Mouse (Mus musculus): ENCODE measurements around the gene Fam78a.

Gene Fam78a

GRCm38 (mm10) chr2:32066005-32066404 lies 18.7 kb downstream of the Fam78a start:
- DNase-seq (ENCODE audit: low spot score): peak; percentile 35

GRCm38 (mm10) chr2:32065371-32065791 lies 19.3 kb downstream of the Fam78a start:
- no peak for DNase-seq (ENCODE audit: low spot score)

- DNase-seq (ENCODE audit: low spot score): no peak
Measured at GRCm38 (mm10) chr2:32064913-32065312, 19.7 kb downstream of the Fam78a start.

GRCm38 (mm10) chr2:32063451-32064151 lies 21.1 kb downstream of the Fam78a start:
- DNase-seq (ENCODE audit: low spot score): no peak

- no peak for DNase-seq (ENCODE audit: low spot score)
Measured at GRCm38 (mm10) chr2:32062626-32063410, 21.8 kb downstream of the Fam78a start.

GRCm38 (mm10) chr2:32061722-32062505 lies 22.7 kb downstream of the Fam78a start:
- DNase-seq (ENCODE audit: low spot score): no peak

GRCm38 (mm10) chr2:32061189-32061588 lies 23.5 kb downstream of the Fam78a start:
- no peak for DNase-seq (ENCODE audit: low spot score)

- no peak for DNase-seq (ENCODE audit: low spot score)
Measured at GRCm38 (mm10) chr2:32060228-32060805, 24.3 kb downstream of the Fam78a start.

GRCm38 (mm10) chr2:32059613-32060012 lies 25.0 kb downstream of the Fam78a start:
- DNase-seq (ENCODE audit: low spot score): no peak

- DNase-seq (ENCODE audit: low spot score): no peak
Measured at GRCm38 (mm10) chr2:32058716-32059115, 25.9 kb downstream of the Fam78a start.

GRCm38 (mm10) chr2:32058241-32058640 lies 26.4 kb downstream of the Fam78a start:
- no peak for DNase-seq (ENCODE audit: low spot score)

GRCm38 (mm10) chr2:32057794-32058193 lies 26.9 kb downstream of the Fam78a start:
- no peak for DNase-seq (ENCODE audit: low spot score)

GRCm38 (mm10) chr2:32057360-32057759 lies 27.3 kb downstream of the Fam78a start:
- no peak for DNase-seq (ENCODE audit: low spot score)

GRCm38 (mm10) chr2:32056524-32056923 lies 28.1 kb downstream of the Fam78a start:
- DNase-seq (ENCODE audit: low spot score): no peak

GRCm38 (mm10) chr2:32055357-32055965 lies 29.2 kb downstream of the Fam78a start:
- DNase-seq (ENCODE audit: low spot score): no peak

GRCm38 (mm10) chr2:32052418-32052817 lies 32.2 kb downstream of the Fam78a start:
- DNase-seq (ENCODE audit: low spot score): no peak

GRCm38 (mm10) chr2:32051791-32052190 lies 32.9 kb downstream of the Fam78a start:
- DNase-seq (ENCODE audit: low spot score): no peak

GRCm38 (mm10) chr2:32047323-32047722 lies 37.3 kb downstream of the Fam78a start:
- no peak for DNase-seq (ENCODE audit: low spot score)

GRCm38 (mm10) chr2:32046009-32046408 lies 38.6 kb downstream of the Fam78a start:
- no peak for DNase-seq (ENCODE audit: low spot score)

- DNase-seq (ENCODE audit: low spot score): no peak
Measured at GRCm38 (mm10) chr2:32045375-32045774, 39.3 kb downstream of the Fam78a start.

- no peak for DNase-seq (ENCODE audit: low spot score)
Measured at GRCm38 (mm10) chr2:32043836-32044235, 40.8 kb downstream of the Fam78a start.

GRCm38 (mm10) chr2:32041087-32041486 lies 43.6 kb downstream of the Fam78a start:
- DNase-seq (ENCODE audit: low spot score): no peak

All from adipocyte (in vitro differentiated cells).